Mouse (Mus musculus) heart, adult 2 months (tissue): ENCODE results near the gene 2410137M14Rik.

Experiments
- CTCF ChIP-seq: fragments of 200-600 bp; IDR thresholded peaks from 2 replicates; pipeline ENCODE4 v1.8.1; 2022; ENCODE audit warnings: antibody characterized with exemption, mild to moderate bottlenecking, moderate library complexity
- EP300 ChIP-seq: fragments of 200-500 bp; IDR thresholded peaks from 2 replicates; pipeline ENCODE4 v1.6.1; 2011; ENCODE audit warnings: low read depth, low read length, control low read depth; ENCODE audit not compliant: insufficient read depth
- POLR2A ChIP-seq: fragments of 200-500 bp; IDR thresholded peaks from 2 replicates; pipeline ENCODE4 v1.6.1; 2011; ENCODE audit warnings: mild to moderate bottlenecking, low read depth, low read length, control low read depth; ENCODE audit not compliant: insufficient read depth

DNA sequence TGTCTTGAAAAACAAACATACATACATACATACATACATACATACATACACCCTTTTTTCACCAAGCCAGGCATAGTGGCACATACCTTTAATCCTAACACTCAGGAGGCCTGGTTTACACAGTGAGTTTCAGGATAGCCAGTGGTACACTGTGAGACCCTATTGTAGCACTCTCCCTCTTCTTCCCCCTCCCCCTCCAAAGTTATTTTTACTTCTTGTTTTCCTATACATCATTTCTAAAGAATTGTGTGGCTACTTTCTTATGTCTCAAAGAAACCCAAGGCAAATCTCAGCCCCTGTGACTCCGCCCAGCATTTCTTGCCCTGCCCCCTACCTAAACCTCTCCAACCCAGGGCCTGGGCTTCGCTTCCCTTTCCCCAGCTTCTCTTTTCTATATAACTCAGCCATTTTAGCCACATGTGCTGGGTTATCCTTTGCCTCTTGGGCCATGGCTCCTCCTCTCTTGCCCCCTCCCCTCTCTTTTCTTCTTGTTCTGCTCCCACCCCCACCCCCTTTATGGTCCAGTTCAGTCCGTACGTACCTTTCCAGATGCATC is 12.8 kb upstream of the 2410137M14Rik start:
- no peak for TF ChIP-seq CTCF
- TF ChIP-seq POLR2A: no peak
- no peak for TF ChIP-seq EP300
